30 mouse cellular contexts compared by ENCODE assay signal in genomic region chr2:91066455-91066854, GRCm38 (mm10). TPM values are rescaled to one million over a fixed set of nuclear protein-coding genes. Genes with fewer than 3 reads are reported as not detected.
DNase-seq lines count a peak whose midpoint lies in the region; ATAC-seq and TF ChIP-seq lines count a peak whose summit lies in the region.
"Had no signal": no experiment of that assay in that cellular context is flagged by ENCODE, and none has a peak within 500 bp of the region (broad histone marks: within the 10 kb centered on the region; RNA-seq: fewer than 3 reads in every experiment).

No protein-coding gene starts in this region.

- no peak overlapping the region for H3K27ac ChIP-seq in heart, adult 2 months
- H3K27ac ChIP-seq in heart, embryonic 11.5 days (ENCODE audit: low read depth, low read length): no peak overlapping the region
- peak overlapping the region; percentile 43 for H3K27ac ChIP-seq in heart, postnatal 0 days (ENCODE audit: low read depth)
- H3K27ac ChIP-seq: kidney, embryonic 15.5 days; liver, embryonic 14.5 days; macrophage; midbrain, embryonic 15.5 days; stomach, embryonic 15.5 days had no signal

- no peaks in the 10 kb centered on the region for H3K79me2 ChIP-seq in heart, adult 2 months (replicated peaks; ENCODE audit: control insufficient read depth, insufficient read depth, low read length)

- intact Hi-C loops in heart, adult 2 months (cut with DNase I): loop anchor here (5.0 kb wide), 1 partner anchor 124 kb away; the partner anchor contains the start of gene Celf1
- intact Hi-C loops in heart, postnatal 36 days (cut with DNase I): no loop called here

- H3K4me1 ChIP-seq in heart, adult 2 months (ENCODE audit: control insufficient read depth, insufficient read depth, low read length): peaks cover 6% of the 10 kb centered on the region
- peaks cover 29% of the 10 kb centered on the region for H3K4me1 ChIP-seq in heart, embryonic 11.5 days (ENCODE audit: control insufficient read depth, insufficient read depth, low read length)
- H3K4me1 ChIP-seq in heart, postnatal 0 days (ENCODE audit: control insufficient read depth, insufficient read depth): peaks cover 30% of the 10 kb centered on the region

- TF ChIP-seq POLR2A in heart, adult 2 months (IDR thresholded peaks at IDR 0.05; ENCODE audit: insufficient read depth, low read depth, low read length): no peak

- peak; percentile 58 to 61 for DNase-seq in cerebellum, postnatal 10 days
- DNase-seq in cerebellum, adult 11 months: no peak
- no peak for DNase-seq in heart, adult 2 months
- DNase-seq in heart, postnatal 0 days (ENCODE audit: low spot score): peak; percentile 79
- no peak for DNase-seq in heart, postnatal 36 days
- peak; percentile 76 for DNase-seq in heart, postnatal 4 days
- DNase-seq: adrenal gland, postnatal 14 days; cerebellum, adult 8-10 months; gastrocnemius, postnatal 14 days; kidney, adult 18-20 months; kidney, postnatal 36 days; layer of hippocampus, postnatal 36 days; liver; lung, adult 2 months; lung, postnatal 10 days; right cerebral cortex, postnatal 25 days; thymus, postnatal 14 days had no signal

- 55% methylated on average over 3 of the region's 3 CpGs for WGBS in heart, adult 2 months
- WGBS in heart, embryonic 11.5 days (ENCODE audit: insufficient replicate concordance): 77% methylated on average over 3 of the region's 3 CpGs
- WGBS in heart, postnatal 0 days: 52% methylated on average over 3 of the region's 3 CpGs

- TF ChIP-seq CTCF in heart, adult 2 months (IDR thresholded peaks at IDR 0.05): no peak
- peak; percentile 30 for TF ChIP-seq CTCF in heart, postnatal 0 days (IDR thresholded peaks at IDR 0.05; ENCODE audit: low read depth)

- H3K27me3 ChIP-seq in heart, adult 2 months (ENCODE audit: control insufficient read depth, insufficient read depth, low read length): no peaks in the 10 kb centered on the region
- H3K27me3 ChIP-seq in heart, embryonic 11.5 days (ENCODE audit: control insufficient read depth, insufficient read depth, low read length): no peaks in the 10 kb centered on the region
- H3K27me3 ChIP-seq in heart, postnatal 0 days (ENCODE audit: control insufficient read depth, insufficient read depth, low read length): no peaks in the 10 kb centered on the region
- H3K27me3 ChIP-seq: kidney, embryonic 15.5 days; midbrain, embryonic 15.5 days; Patski; stomach, embryonic 15.5 days had no signal

- ATAC-seq in heart, embryonic 11.5 days (replicated peaks; ENCODE audit: insufficient number of reproducible peaks, low FRiP score, low TSS enrichment): no peak
- ATAC-seq in heart, postnatal 0 days (ENCODE audit: insufficient read depth, low read depth): peak; percentile 55
- no peak for ATAC-seq in megakaryocyte, adult 5-6 weeks (ENCODE audit: poor library complexity, severe bottlenecking)
- ATAC-seq: forebrain, embryonic 14.5 days; hindbrain, embryonic 16.5 days; midbrain, embryonic 15.5 days; Patski had no signal

- H3K9me3 ChIP-seq in heart, embryonic 11.5 days (replicated peaks; ENCODE audit: control insufficient read depth, low read length): no peaks in the 10 kb centered on the region
- H3K9me3 ChIP-seq in heart, postnatal 0 days (replicated peaks; ENCODE audit: control insufficient read depth, low read length): no peaks in the 10 kb centered on the region
- H3K9me3 ChIP-seq: G1E; kidney, embryonic 15.5 days; midbrain, embryonic 15.5 days; stomach, embryonic 15.5 days had no signal

- H3K36me3 ChIP-seq in heart, adult 2 months (ENCODE audit: control insufficient read depth, insufficient read depth, low read length): 0 out of 2 replicates have a peak, but pooled peaks cover 2% of the 10 kb centered on the region
- peaks cover 26% of the 10 kb centered on the region for H3K36me3 ChIP-seq in heart, embryonic 11.5 days (ENCODE audit: control insufficient read depth, insufficient read depth, low read length)
- peaks cover 32% of the 10 kb centered on the region for H3K36me3 ChIP-seq in heart, postnatal 0 days (replicated peaks; ENCODE audit: control insufficient read depth, insufficient read depth, low read length)

- TF ChIP-seq EP300 in heart, adult 2 months (IDR thresholded peaks at IDR 0.05; ENCODE audit: insufficient read depth, low read depth, low read length): 0 out of 2 replicates have a peak, but pooled peaks have one; percentile 27
- 0 out of 2 replicates have a peak, but pooled peaks have one; percentile 60 for TF ChIP-seq EP300 in heart, postnatal 0 days (IDR thresholded peaks at IDR 0.05; ENCODE audit: low read depth)

- no peak overlapping the region for H3K9ac ChIP-seq in heart, adult 2 months (ENCODE audit: low read depth, low read length)
- H3K9ac ChIP-seq in heart, embryonic 11.5 days (ENCODE audit: low read depth, low read length): no peak overlapping the region
- H3K9ac ChIP-seq in heart, postnatal 0 days (replicated peaks; ENCODE audit: low read depth, low read length): no peak overlapping the region
- H3K9ac ChIP-seq: kidney, embryonic 15.5 days; liver, embryonic 14.5 days; midbrain, embryonic 15.5 days; stomach, embryonic 15.5 days had no signal

- H3K4me3 ChIP-seq in heart, adult 2 months: no peak overlapping the region
- no peak overlapping the region for H3K4me3 ChIP-seq in heart, embryonic 11.5 days (ENCODE audit: low read depth, low read length)
- H3K4me3 ChIP-seq in heart, postnatal 0 days (ENCODE audit: low read depth, low read length): no peak overlapping the region
- H3K4me3 ChIP-seq: kidney, embryonic 15.5 days; midbrain, embryonic 15.5 days; stomach, embryonic 15.5 days had no signal

- H3K4me2 ChIP-seq in heart, embryonic 11.5 days: no peak overlapping the region
- no peak overlapping the region for H3K4me2 ChIP-seq in heart, postnatal 0 days (ENCODE audit: low read depth, low read length)
- H3K4me2 ChIP-seq: kidney, embryonic 15.5 days; midbrain, embryonic 15.5 days; stomach, embryonic 15.5 days had no signal

RNA-seq across cellular contexts. Expression of gene Slc39a13, which starts 3.8 kb away (rescaled TPM):
- total RNA-seq in heart, adult 2 months (2021): 10 to 100 TPM; 21.1 to 22.3 TPM
- 57.3 and 58.6 TPM in 2 replicates for polyA plus RNA-seq in heart, adult 2 months (2012; rRNA removed)
- polyA plus RNA-seq in heart, embryonic 11.5 days (2014; fragmentation: Nextera tagmentation; extraction: Ambion mirVana): 34.0 and 36.3 TPM in 2 replicates
- 67.0 and 105 TPM in 2 replicates for total RNA-seq in heart, postnatal 0 days (2014; rRNA removed; ENCODE audit: low replicate concordance)
- 37.9 and 40.8 TPM in 2 replicates for polyA plus RNA-seq in heart, postnatal 0 days (2015; fragmentation: Nextera tagmentation; extraction: Ambion mirVana)
- total RNA-seq in heart, postnatal 36 days (2021): 10 to 100 TPM; 21.7 to 24.2 TPM
- 10 to 100 TPM; 32.6 to 36.8 TPM for total RNA-seq in heart, postnatal 4 days (2021)
- total RNA-seq in megakaryocyte, adult 5-6 weeks (2015): 8.4 and 15.6 TPM in 2 replicates
- 6.5 and 10.9 TPM in 2 replicates for total RNA-seq in megakaryocyte, adult 5-6 weeks (2017)

RNA-seq across cellular contexts. Expression of gene Psmc3, which starts 12.6 kb away (rescaled TPM):
- 100 to 1,000 TPM; 216 to 252 TPM for total RNA-seq in heart, adult 2 months (2021)
- polyA plus RNA-seq in heart, adult 2 months (2012; rRNA removed): 112 and 141 TPM in 2 replicates
- polyA plus RNA-seq in heart, embryonic 11.5 days (2014; fragmentation: Nextera tagmentation; extraction: Ambion mirVana): 316 and 322 TPM in 2 replicates
- total RNA-seq in heart, postnatal 0 days (2014; rRNA removed; ENCODE audit: low replicate concordance): 172 and 264 TPM in 2 replicates
- 296 and 300 TPM in 2 replicates for polyA plus RNA-seq in heart, postnatal 0 days (2015; fragmentation: Nextera tagmentation; extraction: Ambion mirVana)
- total RNA-seq in heart, postnatal 36 days (2021): 100 to 1,000 TPM; 211 to 237 TPM
- 100 to 1,000 TPM; 240 to 248 TPM for total RNA-seq in heart, postnatal 4 days (2021)
- 65.1 and 69.7 TPM in 2 replicates for total RNA-seq in megakaryocyte, adult 5-6 weeks (2015)
- 226 TPM in 2 replicates for total RNA-seq in megakaryocyte, adult 5-6 weeks (2017)

RNA-seq across cellular contexts. Expression of gene Spi1, which starts 15.7 kb away (rescaled TPM):
- 1 to 10 TPM; 3.7 to 6.2 TPM for total RNA-seq in heart, adult 2 months (2021)
- 10.2 and 17.2 TPM in 2 replicates for polyA plus RNA-seq in heart, adult 2 months (2012; rRNA removed)
- polyA plus RNA-seq in heart, embryonic 11.5 days (2014; fragmentation: Nextera tagmentation; extraction: Ambion mirVana): 1.7 and 1.9 TPM in 2 replicates
- 2.5 and 21.3 TPM in 2 replicates for total RNA-seq in heart, postnatal 0 days (2014; rRNA removed; ENCODE audit: low replicate concordance)
- 3.1 and 3.2 TPM in 2 replicates for polyA plus RNA-seq in heart, postnatal 0 days (2015; fragmentation: Nextera tagmentation; extraction: Ambion mirVana)
- 1 to 10 TPM; 4.2 to 6.2 TPM for total RNA-seq in heart, postnatal 36 days (2021)
- 1 to 10 TPM; 2.7 to 3.5 TPM for total RNA-seq in heart, postnatal 4 days (2021)
- 348 and 384 TPM in 2 replicates for total RNA-seq in megakaryocyte, adult 5-6 weeks (2015)
- total RNA-seq in megakaryocyte, adult 5-6 weeks (2017): 253 and 295 TPM in 2 replicates

RNA-seq across cellular contexts. Expression of gene Rapsn, which starts 31.0 kb away (rescaled TPM):
- total RNA-seq in heart, adult 2 months (2021): 10 to 100 TPM; 15.9 to 16.8 TPM
- 19.3 and 22.0 TPM in 2 replicates for polyA plus RNA-seq in heart, adult 2 months (2012; rRNA removed)
- 11.1 and 11.3 TPM in 2 replicates for polyA plus RNA-seq in heart, embryonic 11.5 days (2014; fragmentation: Nextera tagmentation; extraction: Ambion mirVana)
- total RNA-seq in heart, postnatal 0 days (2014; rRNA removed; ENCODE audit: low replicate concordance): 50.0 and 62.0 TPM in 2 replicates
- polyA plus RNA-seq in heart, postnatal 0 days (2015; fragmentation: Nextera tagmentation; extraction: Ambion mirVana): 29.4 and 32.6 TPM in 2 replicates
- 10 to 100 TPM; 16.9 to 17.8 TPM for total RNA-seq in heart, postnatal 36 days (2021)
- total RNA-seq in heart, postnatal 4 days (2021): 10 to 100 TPM; 19.3 to 23.3 TPM
- 0.46 and 0.47 TPM in 2 replicates for total RNA-seq in megakaryocyte, adult 5-6 weeks (2015)
- total RNA-seq in megakaryocyte, adult 5-6 weeks (2017): 0.51 and 1.3 TPM in 2 replicates

RNA-seq across cellular contexts. Expression of gene Mybpc3, which starts 51.5 kb away (rescaled TPM):
- 1,000 to 10,000 TPM; 1,229 to 1,417 TPM for total RNA-seq in heart, adult 2 months (2021)
- 1,378 and 1,771 TPM in 2 replicates for polyA plus RNA-seq in heart, adult 2 months (2012; rRNA removed)
- 470 and 665 TPM in 2 replicates for polyA plus RNA-seq in heart, embryonic 11.5 days (2014; fragmentation: Nextera tagmentation; extraction: Ambion mirVana)
- 2,256 and 2,313 TPM in 2 replicates for total RNA-seq in heart, postnatal 0 days (2014; rRNA removed; ENCODE audit: low replicate concordance)
- polyA plus RNA-seq in heart, postnatal 0 days (2015; fragmentation: Nextera tagmentation; extraction: Ambion mirVana): 1,065 and 1,207 TPM in 2 replicates
- 1,000 to 10,000 TPM; 1,434 to 1,723 TPM for total RNA-seq in heart, postnatal 36 days (2021)
- total RNA-seq in heart, postnatal 4 days (2021): 1,000 to 10,000 TPM; 1,781 to 1,857 TPM
- total RNA-seq in megakaryocyte, adult 5-6 weeks (2015): 0.18 and 0.27 TPM in 2 replicates
- 0.08 and 0.44 TPM in 2 replicates for total RNA-seq in megakaryocyte, adult 5-6 weeks (2017)
- total RNA-seq: adrenal gland, postnatal 14 days; G1E had no signal
- polyA plus RNA-seq: forebrain, embryonic 14.5 days; G1E; hindbrain, embryonic 11.5 days; intestine, embryonic 14.5 days; Patski had no signal

Comparison
In these comparisons a context has a peak if more than half of its experiments do, and no peak if none do; other contexts are left out.
1. DNase-seq: peak in cerebellum, postnatal 10 days (2 of 2), heart, postnatal 0 days (single experiment) and heart, postnatal 4 days (single experiment); none in cerebellum, adult 11 months (single experiment), heart, adult 2 months (0 of 2) and heart, postnatal 36 days (0 of 2).
2. RNA of gene Spi1, which starts 15.7 kb away (total RNA-seq): 253 to 384 TPM in megakaryocyte, adult 5-6 weeks; 3.7 to 6.2 TPM in heart, adult 2 months, 4.2 to 6.2 TPM in heart, postnatal 36 days, 2.7 to 3.5 TPM in heart, postnatal 4 days and 2.5 to 21.3 TPM in heart, postnatal 0 days; every median in the first group is over 10 times any median in the second.